Mouse (Mus musculus) cortical plate, adult 2 months (tissue): ENCODE data around the gene Six2. TPM values are rescaled to one million over a fixed set of nuclear protein-coding genes. Genes with fewer than 3 reads are reported as not detected.

Experiments used
- H3K27ac ChIP-seq: fragments of 200-500 bp; 2 replicates; pipeline ENCODE4 v1.5.1; 2012; ENCODE audit warnings: low read length, control low read depth, inconsistent platforms; ENCODE audit not compliant: insufficient read depth
- H3K4me1 ChIP-seq: fragments of 200-500 bp; 2 replicates; pipeline ENCODE4 v1.6.1; 2011; ENCODE audit warnings: low read length; ENCODE audit not compliant: control insufficient read depth, insufficient read depth
- H3K4me3 ChIP-seq: fragments of 200-500 bp; 2 replicates; pipeline ENCODE4 v1.5.1; 2011; ENCODE audit warnings: mild to moderate bottlenecking, low read length, control low read depth; ENCODE audit not compliant: insufficient read depth
- CTCF ChIP-seq: fragments of 200-500 bp; IDR thresholded peaks from 2 replicates; pipeline ENCODE4 v1.5.1; 2011; ENCODE audit warnings: mild to moderate bottlenecking, control low read depth, low read length; ENCODE audit not compliant: insufficient read depth; ENCODE audit errors: extremely low read depth
- POLR2A ChIP-seq: fragments of 200-500 bp; IDR thresholded peaks from 2 replicates; pipeline ENCODE4 v1.6.1; 2011; ENCODE audit warnings: mild to moderate bottlenecking, low read length, control low read depth; ENCODE audit not compliant: insufficient read depth; ENCODE audit errors: extremely low read depth
- polyA plus RNA-seq: library from polyadenylated mRNA; depleted of rRNA; stranded (reverse); fragments of >200 nt; gene quantifications from 2 replicates; pipeline ENCODE4 v1.2.3, GENCODE M21; 2012

Gene Six2
- polyA plus RNA-seq, 1 experiment: 0.48 TPM

DNA sequence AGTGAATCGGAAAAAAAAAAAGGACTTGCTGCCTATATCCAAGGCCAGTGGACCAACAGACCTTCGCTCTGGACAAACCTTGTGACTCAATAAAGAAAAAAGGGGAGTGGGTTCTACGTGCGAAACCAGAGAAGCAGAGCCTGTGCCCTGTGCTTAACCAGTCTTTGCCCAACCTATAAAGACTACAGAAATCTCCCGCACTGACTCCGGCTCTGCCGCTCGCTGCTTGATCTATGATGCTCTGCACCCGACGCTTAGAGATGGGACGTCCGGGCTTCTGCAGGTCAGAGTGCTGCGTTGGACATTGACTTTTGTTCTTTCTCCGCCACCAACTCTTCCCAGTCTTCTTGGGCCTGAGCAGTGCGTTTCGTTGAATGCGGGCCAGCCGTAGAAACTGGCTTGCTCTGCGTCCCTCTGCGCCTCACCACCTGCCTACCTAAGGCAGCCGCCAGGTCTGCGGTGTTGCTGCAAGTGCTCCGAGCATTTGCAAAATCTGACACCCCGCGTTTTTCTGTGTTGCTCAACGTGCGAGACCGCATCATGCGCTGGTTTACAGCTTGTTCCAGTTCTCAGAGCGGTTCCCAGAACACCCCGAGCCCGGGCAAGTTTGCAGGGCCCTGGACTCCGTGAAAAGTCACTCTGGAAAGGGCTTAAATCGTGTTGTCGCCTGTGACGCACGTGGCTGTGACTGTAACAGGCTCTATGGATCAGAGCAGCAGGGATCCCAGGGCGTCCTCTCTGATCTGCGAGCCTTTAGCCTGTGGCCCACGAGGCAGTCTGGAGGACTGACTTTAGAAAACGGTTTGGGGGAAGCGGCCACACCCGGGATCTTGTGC lies 3.8 kb upstream of the Six2 start:
- H3K4me1 ChIP-seq: no peaks in the 10 kb centered on the region
- no peak overlapping the region for H3K4me3 ChIP-seq
- no peak overlapping the region for H3K27ac ChIP-seq
- TF ChIP-seq CTCF: no peak
- no peak for TF ChIP-seq POLR2A

DNA sequence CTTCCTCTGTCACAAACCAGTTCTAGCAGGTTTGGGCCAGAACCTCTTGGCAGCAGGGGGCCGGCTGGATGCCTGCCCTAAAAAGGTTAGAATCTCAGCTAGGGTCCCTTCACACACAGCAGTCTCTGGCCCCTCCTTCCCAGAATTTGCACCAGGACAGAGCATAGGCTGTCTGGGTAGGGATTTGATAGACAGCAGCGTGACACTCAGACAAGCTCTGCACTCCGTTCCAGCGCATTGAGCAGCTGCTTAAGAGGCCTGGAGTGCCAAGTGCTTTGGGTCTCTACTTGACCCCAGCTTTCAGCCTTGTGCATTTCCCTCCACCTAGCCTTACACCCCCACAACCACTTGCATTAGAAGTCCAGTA lies 2.9 kb upstream of the Six2 start:
- TF ChIP-seq CTCF (no peak), POLR2A (no peak)
- H3K4me1 ChIP-seq: no peaks in the 10 kb centered on the region
- H3K27ac ChIP-seq: no peak overlapping the region
- no peak overlapping the region for H3K4me3 ChIP-seq

DNA sequence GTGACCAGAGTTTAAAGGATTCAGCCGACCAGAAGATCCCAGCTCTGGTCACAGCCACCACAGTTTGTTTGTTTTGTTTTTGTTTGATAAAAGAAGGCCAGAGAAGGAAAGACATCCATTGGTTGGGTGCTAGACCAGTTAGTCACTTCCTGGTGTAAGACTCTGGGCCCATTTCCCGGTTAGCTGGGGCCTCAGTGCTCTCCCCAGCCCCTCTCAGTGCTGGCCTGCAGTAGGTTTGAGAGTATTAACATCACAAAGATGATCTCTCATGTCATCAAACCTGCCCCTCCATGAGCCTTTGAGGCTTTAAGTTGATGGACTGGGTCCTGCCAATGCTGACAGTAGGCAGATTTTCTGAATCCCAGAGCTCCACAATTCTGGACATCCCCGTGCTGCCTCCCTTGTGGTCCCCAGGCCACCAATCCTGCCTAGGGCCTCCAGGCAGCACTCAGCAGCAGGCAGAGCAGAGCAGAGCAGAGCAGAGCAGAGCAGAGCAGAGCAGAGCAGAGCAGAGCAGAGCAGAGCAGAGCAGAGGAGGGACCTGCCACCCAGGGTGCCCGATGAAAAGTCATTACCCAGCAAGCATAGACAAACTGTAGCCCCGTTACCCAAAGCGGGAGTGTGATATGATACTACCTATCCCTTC lies 2.4 kb upstream of the Six2 start:
- H3K27ac ChIP-seq: no peak overlapping the region
- no peaks in the 10 kb centered on the region for H3K4me1 ChIP-seq
- TF ChIP-seq POLR2A (no peak), CTCF (no peak)
- H3K4me3 ChIP-seq: no peak overlapping the region

GRCm38 (mm10) chr17:85689807-85690319 lies 1.8 kb upstream of the Six2 start:
- Histone ChIP-seq H3K4me1 (no peaks in the 10 kb centered on the region), H3K4me3 (no peak overlapping the region), H3K27ac (no peak overlapping the region)
- TF ChIP-seq CTCF (no peak), POLR2A (no peak)

GRCm38 (mm10) chr17:85688911-85689806 lies 1.1 kb upstream of the Six2 start:
- no peaks in the 10 kb centered on the region for H3K4me1 ChIP-seq
- TF ChIP-seq POLR2A (no peak), CTCF (no peak)
- no peak overlapping the region for H3K4me3 ChIP-seq
- H3K27ac ChIP-seq: no peak overlapping the region

DNA sequence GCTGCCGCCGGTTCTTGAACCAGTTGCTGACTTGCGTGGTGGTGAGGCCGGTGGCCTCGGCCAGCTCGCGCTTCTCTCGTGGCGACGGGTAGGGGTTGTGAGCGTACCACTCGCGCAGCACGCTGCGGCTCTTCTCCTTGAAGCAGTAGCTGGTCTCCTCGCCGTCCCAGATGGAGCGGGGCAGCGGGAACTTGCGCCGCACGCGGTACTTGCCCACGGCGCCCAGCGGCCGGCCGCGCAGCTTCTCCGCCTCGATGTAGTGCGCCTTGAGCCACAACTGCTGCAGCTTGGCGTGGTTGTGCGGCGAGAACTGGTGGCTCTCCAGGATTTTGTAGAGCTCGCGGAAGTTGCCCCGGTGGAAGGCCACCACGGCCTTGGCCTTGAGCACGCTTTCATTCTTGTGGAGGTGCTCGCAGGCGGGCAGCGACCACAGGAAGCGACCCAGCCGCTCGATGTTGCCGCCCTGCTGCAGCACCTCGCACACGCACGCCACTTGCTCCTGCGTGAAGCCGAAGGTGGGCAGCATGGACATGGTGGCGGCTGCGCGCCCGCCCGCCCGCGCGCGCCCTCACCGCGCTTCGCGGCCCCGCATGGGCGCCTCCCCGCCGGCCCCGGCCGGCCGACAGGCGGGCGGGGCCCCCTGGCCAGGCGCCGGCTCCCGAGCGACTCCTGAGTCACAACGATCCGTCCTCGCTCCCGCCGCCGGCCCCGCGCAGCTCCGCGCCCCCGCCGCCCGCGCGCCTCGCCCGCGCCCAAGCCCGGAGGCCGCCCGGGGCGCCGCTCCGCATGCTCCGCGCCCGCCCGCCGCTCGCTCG lies 446 bp downstream of the Six2 start:
- no peak overlapping the region for H3K4me3 ChIP-seq
- no peaks in the 10 kb centered on the region for H3K4me1 ChIP-seq

GRCm38 (mm10) chr17:85686476-85687420 lies 1.3 kb downstream of the Six2 start:
- no peak for TF ChIP-seq CTCF
- TF ChIP-seq POLR2A: no peak
- Histone ChIP-seq H3K4me1 (no peaks in the 10 kb centered on the region), H3K27ac (no peak overlapping the region), H3K4me3 (no peak overlapping the region)

More for the DNA sequence above, 446 bp downstream of the Six2 start:
- no peak overlapping the region for H3K27ac ChIP-seq
- TF ChIP-seq POLR2A (no peak), CTCF (no peak)
